Mouse (Mus musculus) spleen, adult 2 months (tissue): ENCODE measurements around the gene Patl2.

Source experiments
- CTCF ChIP-seq: fragments of 200-500 bp; IDR thresholded peaks from 2 replicates; pipeline ENCODE4 v1.5.1; 2011; ENCODE audit warnings: mild to moderate bottlenecking, inconsistent platforms; ENCODE audit not compliant: insufficient read depth, insufficient read length, insufficient replicate concordance; ENCODE audit errors: extremely low read depth
- POLR2A ChIP-seq: fragments of 200-500 bp; IDR thresholded peaks from 2 replicates; pipeline ENCODE4 v1.6.1; 2011; ENCODE audit warnings: low read depth, low read length, inconsistent platforms

- TF ChIP-seq POLR2A (no peak), CTCF (no peak)
Observed at GRCm38 (mm10) chr2:122186106-122186505, at the start of gene Patl2, which contains the start of gene Terb2.
